Mouse (Mus musculus): ENCODE data around the gene Pigb. TPM values are rescaled to one million over a fixed set of nuclear protein-coding genes. Genes with fewer than 3 reads are reported as not detected.

The Pigb gene
- polyA plus RNA-seq (2012): 2.5 and 3.4 TPM in 2 replicates

DNA sequence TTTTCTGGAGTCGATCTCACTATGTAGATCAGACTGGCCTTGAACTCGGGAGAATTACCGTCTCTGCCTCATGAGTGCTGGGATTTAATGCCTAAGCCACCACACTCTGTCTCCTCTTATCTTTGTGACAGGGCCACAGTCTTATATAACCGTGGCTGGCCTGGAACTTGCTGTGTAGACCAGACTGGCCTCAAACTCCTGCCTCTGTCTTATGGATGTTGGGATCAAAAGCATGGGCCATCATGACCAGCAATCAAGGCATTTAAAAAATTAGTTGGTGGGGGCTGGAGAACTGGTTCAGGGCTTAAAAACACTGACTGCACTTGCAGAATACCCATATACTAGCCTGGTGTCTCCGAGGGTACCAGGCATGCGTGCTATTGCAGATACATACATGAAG lies at the start of gene Pigb:
Gene Pigb (minus strand): TSS at position 299 of the 400 bp plus-strand sequence.

GRCm38 (mm10) chr9:73044146-73045079 lies 4.2 kb upstream of the Pigb start, which contains the start of gene Rab27a:
Gene Rab27a (plus strand): TSS chr9:73044854.

GRCm38 (mm10) chr9:72985250-72986220 lies 54.6 kb downstream of the Pigb start, which contains the start of the genes Ccpg1os and Ccpg1:
Gene Ccpg1os (minus strand): TSS chr9:72985382.
Gene Ccpg1 (plus strand): TSS chr9:72985429.

DNA sequence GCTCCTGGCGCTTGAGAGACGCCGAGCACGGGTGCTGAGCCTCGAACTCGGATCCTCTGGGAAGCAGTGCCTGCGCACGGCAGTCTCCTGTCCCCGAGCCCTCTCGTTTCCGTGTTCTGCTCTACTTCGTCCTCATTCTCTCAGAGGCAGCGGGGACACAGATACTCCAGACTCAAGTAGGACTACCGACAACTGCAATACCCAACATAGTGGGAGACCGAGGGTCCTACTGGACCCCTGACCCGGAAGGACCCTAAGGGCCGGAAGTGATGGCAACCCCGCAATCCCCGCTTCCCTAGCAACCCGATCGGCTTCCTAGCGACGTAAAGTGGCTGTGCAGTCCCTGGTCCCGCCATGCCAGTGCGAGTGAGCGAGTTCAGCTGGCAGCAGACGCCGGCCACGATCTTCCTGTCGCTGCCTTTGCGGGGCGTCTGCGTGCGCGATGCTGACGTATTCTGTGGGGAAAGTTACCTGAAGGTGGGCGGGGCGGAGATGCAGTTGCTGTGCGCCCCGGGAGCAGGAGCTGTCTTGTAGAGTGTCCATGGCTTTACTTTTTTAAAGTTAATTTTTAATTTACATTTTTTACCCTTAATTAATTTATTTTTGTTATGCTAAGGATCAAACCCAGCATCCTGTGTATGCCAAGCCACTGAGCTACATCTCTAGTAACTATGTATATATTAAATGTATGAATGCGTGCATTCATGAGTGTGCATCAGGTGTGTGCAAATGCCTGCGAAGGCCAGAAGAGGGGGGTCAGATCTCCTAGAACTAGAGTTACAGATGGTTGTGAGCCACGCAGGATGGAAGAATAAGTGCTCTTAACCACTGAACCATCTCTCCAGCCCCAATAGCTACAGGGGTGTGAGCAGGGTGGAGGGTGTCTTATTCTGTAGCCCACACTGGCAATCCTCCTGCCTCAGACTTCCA lies 81.4 kb downstream of the Pigb start, which contains the start of the genes Dyx1c1 and Gm44503:
Gene Dyx1c1 (plus strand): TSS at position 265 of the 930 bp plus-strand sequence.
Gene Gm44503 (plus strand): TSS at position 332 of the 930 bp plus-strand sequence.

Other genes with a start within 250 kb of the Pigb start
- gene Prtg, start 233.5 kb downstream of the Pigb start, polyA plus RNA-seq (2012): under 0.01 and 0.21 TPM in 2 replicates
- gene Pygo1, start 114.7 kb downstream of the Pigb start, polyA plus RNA-seq (2012): 0.01 and 0.02 TPM in 2 replicates
- gene Dyx1c1, start 81.6 kb downstream of the Pigb start, polyA plus RNA-seq (2012): 0.05 and 0.23 TPM in 2 replicates
- not detected in 2 replicates for gene Gm44503, start 81.5 kb downstream of the Pigb start, polyA plus RNA-seq (2012)
- gene Ccpg1os, start 55.0 kb downstream of the Pigb start, polyA plus RNA-seq (2012): 0.83 and 0.96 TPM in 2 replicates
- gene Ccpg1, start 54.9 kb downstream of the Pigb start, polyA plus RNA-seq (2012): 6.0 and 8.7 TPM in 2 replicates
- 52.5 and 71.0 TPM in 2 replicates for gene Rab27a, start 4.5 kb upstream of the Pigb start, polyA plus RNA-seq (2012)
- 0.37 and 0.59 TPM in 2 replicates for gene Khdc3, start 61.5 kb upstream of the Pigb start, polyA plus RNA-seq (2012)
- 0.12 TPM in 1 of 2 replicates, not detected in the other for gene Gm20509, start 62.1 kb upstream of the Pigb start, polyA plus RNA-seq (2012)
- 19.3 and 21.7 TPM in 2 replicates for gene Rsl24d1, start 73.0 kb upstream of the Pigb start, polyA plus RNA-seq (2012)